Mouse (Mus musculus): ENCODE data around the gene Flot2.

DNA sequence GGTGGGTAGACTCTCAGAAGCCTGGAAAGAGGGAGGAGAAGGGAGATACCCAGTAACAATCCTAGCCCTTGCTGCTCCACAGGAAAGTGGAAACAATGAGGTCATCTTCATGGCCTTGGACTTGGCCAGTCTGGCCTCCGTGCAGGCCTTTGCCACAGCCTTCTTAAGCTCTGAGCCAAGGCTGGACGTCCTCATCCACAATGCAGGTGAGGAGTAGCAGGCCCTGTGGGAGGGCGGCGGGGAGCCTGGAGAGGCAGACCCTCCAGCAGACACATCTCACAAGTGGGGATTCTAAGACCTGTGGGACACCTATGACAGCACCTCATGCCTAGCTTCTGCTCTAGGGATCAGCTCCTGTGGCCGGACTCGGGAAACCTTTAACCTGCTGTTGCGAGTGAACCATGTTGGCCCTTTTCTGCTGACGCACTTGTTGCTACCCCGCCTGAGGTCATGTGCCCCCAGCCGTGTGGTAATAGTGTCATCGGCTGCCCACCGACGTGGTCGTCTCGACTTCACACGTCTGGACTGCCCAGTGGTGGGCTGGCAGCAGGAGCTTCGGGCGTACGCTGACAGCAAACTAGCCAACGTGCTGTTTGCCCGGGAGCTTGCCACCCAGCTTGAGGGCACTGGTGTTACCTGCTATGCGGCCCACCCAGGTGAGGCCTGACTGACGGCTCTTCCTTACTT is 3.7 kb upstream of the Flot2 start:
- TF ChIP-seq CTCF (IDR thresholded peaks at IDR 0.05; ENCODE audit: low read depth): no peak
- no peak for TF ChIP-seq EP300 (IDR thresholded peaks at IDR 0.05; ENCODE audit: low read depth)
